Mouse (Mus musculus) cortical plate, adult 2 months (tissue): ENCODE data around the gene Acin1. TPM values are rescaled to one million over a fixed set of nuclear protein-coding genes. Genes with fewer than 3 reads are reported as not detected.

Experiments used
- H3K27ac ChIP-seq: fragments of 200-500 bp; 2 replicates; pipeline ENCODE4 v1.5.1; 2012; ENCODE audit warnings: low read length, control low read depth, inconsistent platforms; ENCODE audit not compliant: insufficient read depth
- H3K4me1 ChIP-seq: fragments of 200-500 bp; 2 replicates; pipeline ENCODE4 v1.6.1; 2011; ENCODE audit warnings: low read length; ENCODE audit not compliant: control insufficient read depth, insufficient read depth
- H3K4me3 ChIP-seq: fragments of 200-500 bp; 2 replicates; pipeline ENCODE4 v1.5.1; 2011; ENCODE audit warnings: mild to moderate bottlenecking, low read length, control low read depth; ENCODE audit not compliant: insufficient read depth
- CTCF ChIP-seq: fragments of 200-500 bp; IDR thresholded peaks from 2 replicates; pipeline ENCODE4 v1.5.1; 2011; ENCODE audit warnings: mild to moderate bottlenecking, control low read depth, low read length; ENCODE audit not compliant: insufficient read depth; ENCODE audit errors: extremely low read depth
- POLR2A ChIP-seq: fragments of 200-500 bp; IDR thresholded peaks from 2 replicates; pipeline ENCODE4 v1.6.1; 2011; ENCODE audit warnings: mild to moderate bottlenecking, low read length, control low read depth; ENCODE audit not compliant: insufficient read depth; ENCODE audit errors: extremely low read depth
- polyA plus RNA-seq: library from polyadenylated mRNA; depleted of rRNA; stranded (reverse); fragments of >200 nt; gene quantifications from 2 replicates; pipeline ENCODE4 v1.2.3, GENCODE M21; 2012

Gene Acin1
- polyA plus RNA-seq, 1 experiment, result 169 TPM

DNA sequence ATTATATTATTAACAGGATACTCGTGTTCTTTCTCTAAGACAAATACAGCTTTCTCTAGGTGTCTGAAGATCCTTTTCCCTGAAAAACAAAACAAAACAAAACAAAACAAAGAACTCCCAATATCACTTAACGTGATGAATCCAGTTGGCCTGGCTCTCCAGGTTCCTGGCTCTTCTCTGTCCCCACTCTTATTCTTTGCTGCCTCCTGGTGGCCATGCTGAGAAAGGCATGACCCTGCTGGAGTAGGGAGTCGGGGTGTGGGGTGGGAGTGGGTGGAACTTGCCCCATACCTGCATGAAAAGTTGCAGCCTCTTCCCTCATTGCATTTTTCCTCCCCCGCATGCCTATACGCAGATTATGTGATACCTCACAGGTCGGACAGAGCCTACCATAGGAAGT, 14.6 kb upstream of the Acin1 start:
- Histone ChIP-seq H3K27ac (no peak overlapping the region), H3K4me3 (no peak overlapping the region), H3K4me1 (no peaks in the 10 kb centered on the region)
- TF ChIP-seq CTCF (peak; percentile 85), POLR2A (no peak)

DNA sequence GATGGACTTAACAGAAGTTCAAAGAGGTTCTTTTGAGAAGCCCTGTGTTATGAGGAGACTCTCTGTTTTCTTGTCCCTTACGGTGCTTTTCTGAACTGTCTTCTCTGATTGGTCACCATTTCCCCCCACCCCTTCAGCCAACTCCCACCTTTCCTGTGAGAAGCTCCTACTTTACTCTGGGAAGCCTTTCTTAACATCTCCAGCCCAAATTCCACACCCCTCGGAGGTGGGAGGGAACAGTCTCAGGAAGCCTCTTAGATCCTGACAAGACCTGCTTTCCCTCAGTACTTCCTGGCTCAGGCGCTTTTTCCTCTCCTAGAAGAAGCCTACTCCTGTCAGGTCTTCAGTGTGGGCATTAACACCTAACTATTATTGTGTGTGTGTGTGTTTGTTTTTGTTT, 12.9 kb upstream of the Acin1 start:
- no peaks in the 10 kb centered on the region for H3K4me1 ChIP-seq

GRCm38 (mm10) chr14:54698733-54699132, 12.0 kb upstream of the Acin1 start, which contains the start of gene Gm29776:
Gm29776 (minus strand) TSS chr14:54698833.
- TF ChIP-seq POLR2A (no peak), CTCF (no peak)
- no peak within 1 kb of the TSS for H3K27ac ChIP-seq
- H3K4me3 ChIP-seq, result no peak within 1 kb of the TSS
- no peaks in the 10 kb centered on the region for H3K4me1 ChIP-seq

More for the DNA sequence above, 12.9 kb upstream of the Acin1 start:
- TF ChIP-seq CTCF, result no peak
- TF ChIP-seq POLR2A, result no peak
- no peak overlapping the region for H3K27ac ChIP-seq
- no peak overlapping the region for H3K4me3 ChIP-seq

GRCm38 (mm10) chr14:54696752-54697151, 10.0 kb upstream of the Acin1 start:
- TF ChIP-seq POLR2A (no peak), CTCF (no peak)
- no peak overlapping the region for H3K4me3 ChIP-seq
- no peaks in the 10 kb centered on the region for H3K4me1 ChIP-seq
- H3K27ac ChIP-seq, result no peak overlapping the region

GRCm38 (mm10) chr14:54695042-54695441, 8.3 kb upstream of the Acin1 start:
- no peaks in the 10 kb centered on the region for H3K4me1 ChIP-seq
- TF ChIP-seq POLR2A, result no peak
- no peak for TF ChIP-seq CTCF
- no peak overlapping the region for H3K4me3 ChIP-seq
- H3K27ac ChIP-seq, result no peak overlapping the region

DNA sequence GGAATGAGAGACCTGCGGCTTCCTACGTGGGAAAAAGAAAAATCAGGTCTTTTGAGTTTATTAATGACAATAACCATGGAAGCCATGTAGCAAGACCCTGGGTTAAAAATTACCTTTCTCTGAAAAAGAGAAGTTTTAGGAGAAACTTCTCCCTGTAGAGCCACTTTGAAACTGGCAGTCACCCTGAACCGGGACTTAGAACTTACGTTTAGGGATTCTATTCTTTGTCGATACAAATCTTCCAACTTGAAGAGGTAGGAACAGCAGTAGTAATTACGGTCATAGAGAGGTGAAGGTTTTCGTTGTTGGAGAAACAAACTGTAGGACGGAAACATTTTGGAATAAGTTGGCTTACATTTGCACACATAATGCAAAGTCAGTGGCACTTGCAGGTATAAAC, 520 bp upstream of the Acin1 start:
- no peaks in the 10 kb centered on the region; the same call in 1 of the 2 replicates for H3K4me1 ChIP-seq

DNA sequence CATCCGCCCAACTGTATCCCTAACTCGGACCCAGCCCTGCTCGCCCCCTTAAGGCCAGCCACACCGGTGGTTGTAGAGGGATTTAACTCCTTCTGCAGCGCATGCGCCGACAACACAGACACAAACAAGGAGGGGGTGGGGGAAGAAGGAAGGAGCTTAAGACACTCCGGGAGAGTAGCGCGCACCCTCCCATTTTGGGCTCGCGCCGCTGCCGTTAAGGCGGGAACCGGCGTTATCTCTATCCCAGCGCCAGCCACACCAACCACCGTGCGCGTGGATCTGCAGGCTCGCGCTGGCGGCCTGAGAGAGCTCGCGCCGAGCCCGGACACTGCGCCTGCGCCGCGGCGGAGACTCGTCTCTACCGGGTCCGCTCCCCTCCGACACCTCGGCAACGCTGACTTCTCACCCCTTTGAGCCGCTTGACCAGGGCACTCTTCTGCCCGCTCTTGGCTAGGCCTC, 639 bp downstream of the Acin1 start, which contains the start of gene 1700123O20Rik:
1700123O20Rik (plus strand) TSS at position 154 of the 459 bp plus-strand sequence.
- H3K4me3 ChIP-seq, result peak within 1 kb of the TSS; percentile 74
- no peaks in the 10 kb centered on the region; the same call in 1 of the 2 replicates for H3K4me1 ChIP-seq
- TF ChIP-seq POLR2A (peak; percentile 66; the same call in 1 of the 2 replicates), CTCF (no peak)
- H3K27ac ChIP-seq, result peak within 1 kb of the TSS; percentile 89

More for the DNA sequence above, 520 bp upstream of the Acin1 start:
- Histone ChIP-seq H3K27ac (no peak overlapping the region), H3K4me3 (peak overlapping the region; percentile 41)
- TF ChIP-seq CTCF, result no peak
- no peak for TF ChIP-seq POLR2A

DNA sequence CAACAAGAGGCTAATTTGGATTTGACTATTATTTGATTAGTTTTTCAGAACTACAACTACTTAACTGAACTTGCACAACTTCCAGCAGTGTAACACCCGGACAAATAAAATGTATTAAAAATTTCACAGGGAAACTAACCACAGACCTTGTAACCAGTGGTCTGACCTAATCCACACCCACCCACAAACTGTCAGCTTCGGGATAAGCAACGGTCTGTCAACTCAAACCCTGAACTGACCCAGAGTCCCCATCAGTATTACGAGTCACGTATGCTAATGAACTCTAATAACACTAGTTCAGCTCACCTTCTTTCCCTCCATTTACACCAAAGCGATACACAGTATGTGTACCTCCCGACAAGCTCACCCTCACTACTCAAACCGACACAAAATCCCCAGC, 1.3 kb downstream of the Acin1 start:
- Histone ChIP-seq H3K27ac (no peak overlapping the region), H3K4me1 (no peaks in the 10 kb centered on the region; the same call in 1 of the 2 replicates)

DNA sequence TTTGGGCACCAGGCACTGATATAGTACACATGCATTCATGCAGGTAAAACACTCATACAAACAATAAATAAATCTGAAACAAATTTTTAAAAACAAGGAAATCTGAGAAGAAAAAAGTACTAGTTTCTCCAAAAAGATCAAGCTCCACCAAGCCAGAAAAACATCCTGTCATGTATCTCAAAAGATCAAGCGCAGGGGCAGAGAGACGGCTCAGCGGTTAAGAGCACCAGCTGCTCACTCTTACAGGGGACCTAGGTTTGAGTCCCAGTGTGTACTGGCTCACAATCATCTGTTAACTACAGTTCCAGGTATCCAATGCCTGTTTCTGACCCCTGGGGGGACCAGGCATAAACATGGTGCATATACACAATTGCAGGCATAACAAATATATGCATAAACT, 4.3 kb downstream of the Acin1 start:
- no peak for TF ChIP-seq POLR2A
- TF ChIP-seq CTCF, result no peak
- no peak overlapping the region for H3K4me3 ChIP-seq
- no peaks in the 10 kb centered on the region for H3K4me1 ChIP-seq
- no peak overlapping the region for H3K27ac ChIP-seq

More for the DNA sequence above, 1.3 kb downstream of the Acin1 start:
- H3K4me3 ChIP-seq, result peak overlapping the region; percentile 74
- TF ChIP-seq POLR2A (no peak), CTCF (no peak)

GRCm38 (mm10) chr14:54678657-54679304, 8.0 kb downstream of the Acin1 start:
- no peak for TF ChIP-seq CTCF
- TF ChIP-seq POLR2A, result no peak
- Histone ChIP-seq H3K4me1 (peaks cover 2% of the 10 kb centered on the region), H3K27ac (no peak overlapping the region), H3K4me3 (no peak overlapping the region)

GRCm38 (mm10) chr14:54676290-54676689, 10.4 kb downstream of the Acin1 start:
- no peak overlapping the region for H3K27ac ChIP-seq
- peaks cover 2% of the 10 kb centered on the region for H3K4me1 ChIP-seq
- H3K4me3 ChIP-seq, result no peak overlapping the region
- no peak for TF ChIP-seq CTCF
- no peak for TF ChIP-seq POLR2A
